Mouse (Mus musculus) hindbrain, embryonic 13.5 days (tissue): ENCODE measurements around the gene Dock6. TPM values are rescaled to one million over a fixed set of nuclear protein-coding genes. Genes with fewer than 3 reads are reported as not detected.
"Not testable (repeated sequence)": the region's sequence is repeated elsewhere in the genome, so short reads cannot be mapped to it uniquely, and the experiment has no call there.

ENCODE experiments used
- ATAC-seq: fragments of 200-750 bp; cut with Nextera tagmentation; 2 replicates; pipeline ENCODE4 v1.8.0; 2017; ENCODE audit warnings: moderate TSS enrichment; ENCODE audit not compliant: low FRiP score
- H3K27ac ChIP-seq: fragments of 300-500 bp; sonication (generic); 2 replicates; pipeline ENCODE4 v1.5.1; 2015; ENCODE audit warnings: inconsistent platforms, mild to moderate bottlenecking, moderate library complexity
- H3K27me3 ChIP-seq: fragments of 300-500 bp; sonication (generic); 2 replicates; pipeline ENCODE4 v1.6.1; 2015; ENCODE audit warnings: mild to moderate bottlenecking, inconsistent platforms
- H3K36me3 ChIP-seq: fragments of 300-500 bp; sonication (generic); 2 replicates; pipeline ENCODE4 v1.6.1; 2015; ENCODE audit warnings: mild to moderate bottlenecking, inconsistent platforms
- H3K4me1 ChIP-seq: fragments of 300-500 bp; sonication (generic); replicated peaks from 2 replicates; pipeline ENCODE4 v1.6.1; 2015; ENCODE audit warnings: inconsistent platforms
- H3K4me2 ChIP-seq: fragments of 300-500 bp; sonication (generic); 2 replicates; pipeline ENCODE4 v1.6.1; 2015; ENCODE audit warnings: inconsistent platforms, mild to moderate bottlenecking, moderate library complexity
- H3K4me3 ChIP-seq: fragments of 300-500 bp; sonication (generic); 2 replicates; pipeline ENCODE4 v1.5.1; 2015; ENCODE audit warnings: mild to moderate bottlenecking, inconsistent platforms
- H3K9ac ChIP-seq: fragments of 300-500 bp; sonication (generic); 2 replicates; pipeline ENCODE4 v1.6.1; 2015; ENCODE audit warnings: mild to moderate bottlenecking, inconsistent platforms
- H3K9me3 ChIP-seq: fragments of 300-500 bp; sonication (generic); 2 replicates; pipeline ENCODE4 v1.6.1; 2016; ENCODE audit warnings: inconsistent platforms
- WGBS: fragments of 180-500 bp; shearing (Covaris S2); methylation state at CpG from one replicate; pipeline ENCODE4 v1.1.7; 2015; 5-methylcytosine and 5-hydroxymethylcytosine counted together
- polyA plus RNA-seq: library from polyadenylated mRNA; unstranded; fragments of >200 nt; fragmentation: Nextera tagmentation; extraction: Ambion mirVana; gene quantifications from 2 replicates; pipeline ENCODE4 v1.2.1, GENCODE M21; 2015

Dock6 gene
- polyA plus RNA-seq, 1 experiment from 2014 or later = 17.2 TPM

DNA sequence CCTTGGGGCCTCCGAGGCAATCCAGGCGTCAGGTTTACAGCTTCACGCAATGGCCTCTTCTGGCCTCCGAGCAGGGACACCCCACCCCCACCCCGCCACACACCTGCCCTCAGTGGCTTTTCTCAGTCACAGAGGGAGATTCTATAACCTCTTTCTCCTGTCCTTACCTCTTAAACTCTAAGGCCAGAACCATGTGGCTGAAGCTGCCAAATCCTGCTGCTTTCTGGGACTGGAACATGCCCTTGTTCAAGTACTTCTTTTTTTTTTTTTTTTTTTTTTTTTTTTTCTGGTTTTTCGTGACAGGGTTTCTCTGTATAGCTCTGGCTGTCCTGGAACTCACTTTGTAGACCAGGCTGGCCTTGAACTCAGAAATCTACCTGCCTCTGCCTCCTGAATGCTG is 7.9 kb upstream of the Dock6 start:
- H3K27me3 ChIP-seq, H3K36me3 ChIP-seq, H3K4me1 ChIP-seq, H3K9ac ChIP-seq, H3K4me2 ChIP-seq, H3K27ac ChIP-seq, ATAC-seq, H3K9me3 ChIP-seq, H3K4me3 ChIP-seq: not testable (repeated sequence)
- WGBS = 70% methylated on average over 5 of the region's 6 CpGs

- no peak overlapping the region for H3K4me2 ChIP-seq
- H3K36me3 ChIP-seq = no peaks in the 10 kb centered on the region
- H3K27me3 ChIP-seq = no peaks in the 10 kb centered on the region
- peaks cover 5% of the 10 kb centered on the region; the same call in 1 of the 2 replicates for H3K9me3 ChIP-seq
- no peak overlapping the region for H3K9ac ChIP-seq
- 95% methylated on average over 3 of the region's 3 CpGs for WGBS
- no peaks in the 10 kb centered on the region for H3K4me1 ChIP-seq
- no peak overlapping the region for H3K4me3 ChIP-seq
- no peak overlapping the region for H3K27ac ChIP-seq
- no peak for ATAC-seq
Observed at GRCm38 (mm10) chr9:21859606-21860005, 7.2 kb upstream of the Dock6 start.

DNA sequence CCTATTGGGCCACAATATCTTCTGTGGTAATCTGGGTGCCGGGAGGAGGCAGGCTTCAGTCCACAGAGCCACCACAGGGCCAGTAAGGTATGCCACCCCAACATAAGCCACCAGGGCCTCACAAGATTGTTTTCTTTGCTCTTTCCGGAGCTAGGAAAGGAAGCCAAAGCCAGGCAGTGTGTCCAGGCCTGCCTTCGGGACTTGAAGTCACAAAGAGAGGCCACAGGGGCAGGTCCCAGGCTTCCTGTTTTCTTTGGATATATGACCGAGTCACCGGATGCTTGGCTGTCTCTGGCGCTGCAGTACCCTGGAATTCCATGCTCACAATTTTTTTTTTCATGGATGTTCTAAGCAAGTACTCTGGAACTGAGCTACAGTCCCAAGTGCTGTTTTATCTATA is 5.6 kb upstream of the Dock6 start:
- H3K4me1 ChIP-seq = peaks cover 1% of the 10 kb centered on the region; the same call in 1 of the 2 replicates
- H3K4me3 ChIP-seq = no peak overlapping the region
- 61% methylated on average over 6 of the region's 6 CpGs for WGBS
- no peak overlapping the region for H3K9ac ChIP-seq
- H3K4me2 ChIP-seq = no peak overlapping the region
- no peaks in the 10 kb centered on the region for H3K36me3 ChIP-seq
- H3K27ac ChIP-seq = no peak overlapping the region
- H3K9me3 ChIP-seq = peaks cover 5% of the 10 kb centered on the region; the same call in 1 of the 2 replicates
- H3K27me3 ChIP-seq = peaks cover 5% of the 10 kb centered on the region; the same call in 1 of the 2 replicates
- ATAC-seq = no peak

GRCm38 (mm10) chr9:21857501-21857900 is 5.1 kb upstream of the Dock6 start:
- peaks cover 7% of the 10 kb centered on the region for H3K4me1 ChIP-seq
- 75% methylated on average over 2 of the region's 2 CpGs for WGBS

DNA sequence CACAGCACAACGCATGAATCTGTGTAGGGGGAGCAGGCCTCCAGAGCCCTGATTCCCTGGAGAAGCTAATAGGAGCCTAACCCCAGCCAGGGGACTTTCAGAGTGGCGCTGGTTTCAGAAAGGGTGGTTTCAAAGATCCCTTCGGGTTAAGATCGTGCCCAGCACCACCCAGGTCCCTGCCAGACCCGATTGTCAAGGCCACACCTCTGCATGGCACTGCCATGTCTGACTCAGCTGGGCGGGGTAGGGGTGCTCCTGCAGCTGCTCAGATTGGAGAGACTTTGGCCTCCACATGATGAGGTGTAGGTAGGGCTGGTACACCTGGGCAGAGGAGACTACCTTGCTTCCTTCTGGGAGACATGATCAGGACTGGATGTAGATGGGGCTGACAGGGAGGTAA is 2.5 kb upstream of the Dock6 start:
- ATAC-seq = no peak
- Histone ChIP-seq H3K36me3 (no peaks in the 10 kb centered on the region), H3K4me3 (no peak overlapping the region), H3K27ac (no peak overlapping the region), H3K4me1 (peaks cover 12% of the 10 kb centered on the region), H3K9me3 (no peaks in the 10 kb centered on the region), H3K27me3 (peaks cover 8% of the 10 kb centered on the region; the same call in 1 of the 2 replicates), H3K4me2 (no peak overlapping the region), H3K9ac (no peak overlapping the region)
- 92% methylated on average over 6 of the region's 6 CpGs for whole genome bisulfite sequencing

More at GRCm38 (mm10) chr9:21857501-21857900, 5.1 kb upstream of the Dock6 start:
- Histone ChIP-seq H3K27ac (no peak overlapping the region), H3K4me2 (no peak overlapping the region), H3K36me3 (no peaks in the 10 kb centered on the region), H3K4me3 (no peak overlapping the region), H3K9me3 (peaks cover 5% of the 10 kb centered on the region; the same call in 1 of the 2 replicates), H3K9ac (no peak overlapping the region), H3K27me3 (peaks cover 5% of the 10 kb centered on the region; the same call in 1 of the 2 replicates)
- ATAC-seq = no peak

DNA sequence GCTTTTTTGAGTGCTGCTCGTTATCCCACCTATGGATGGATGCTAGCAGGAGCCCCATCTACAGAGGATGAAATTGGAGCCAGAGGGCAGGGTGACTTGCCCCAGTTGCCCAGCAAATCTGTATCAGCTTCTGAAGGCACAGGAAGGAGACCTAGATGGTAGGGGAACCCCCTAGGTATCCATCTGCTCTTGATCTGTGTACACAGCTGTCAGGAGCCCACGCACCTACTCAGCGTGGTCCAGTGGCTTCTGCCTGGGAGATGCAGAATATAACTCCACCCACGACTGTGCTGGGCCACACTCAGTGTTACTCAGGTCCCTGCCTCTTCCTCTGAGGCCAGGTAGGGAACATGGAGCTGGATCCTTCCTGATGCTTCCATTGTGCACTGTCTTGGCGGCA is 1.5 kb upstream of the Dock6 start:
- H3K36me3 ChIP-seq = no peaks in the 10 kb centered on the region
- no peak overlapping the region for H3K4me3 ChIP-seq
- peaks cover 12% of the 10 kb centered on the region for H3K4me1 ChIP-seq
- H3K9me3 ChIP-seq = no peaks in the 10 kb centered on the region
- peaks cover 8% of the 10 kb centered on the region; the same call in 1 of the 2 replicates for H3K27me3 ChIP-seq
- H3K9ac ChIP-seq = no peak overlapping the region
- ATAC-seq = no peak
- 77% methylated on average over 5 of the region's 5 CpGs for WGBS
- H3K27ac ChIP-seq = no peak overlapping the region
- no peak overlapping the region for H3K4me2 ChIP-seq

DNA sequence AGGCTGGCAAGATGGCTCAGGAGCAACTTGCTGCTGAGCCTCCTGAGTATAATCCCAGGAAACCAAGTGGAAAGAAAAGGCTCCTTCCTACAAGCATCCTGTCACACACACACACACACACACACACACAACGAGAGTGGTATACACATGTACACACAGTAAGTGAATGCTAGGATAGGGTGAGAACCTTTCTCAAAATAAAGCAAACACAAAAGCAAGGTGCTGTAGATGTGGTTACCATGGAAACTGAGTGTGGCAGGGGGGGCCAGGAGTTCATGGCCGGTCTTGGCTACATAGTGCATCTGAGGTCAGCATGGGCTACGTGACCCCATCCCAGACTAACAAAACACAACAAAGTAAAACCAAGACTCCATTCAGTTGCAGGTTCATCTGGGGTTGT is 1.4 kb downstream of the Dock6 start:
- WGBS = 80% methylated on average over 3 of the region's 3 CpGs
- no peak overlapping the region for H3K27ac ChIP-seq

GRCm38 (mm10) chr9:21849691-21850677 is 2.5 kb downstream of the Dock6 start:
- Histone ChIP-seq H3K4me2 (no peak overlapping the region), H3K4me3 (no peak overlapping the region), H3K27me3 (peaks cover 8% of the 10 kb centered on the region; the same call in 1 of the 2 replicates), H3K36me3 (no peaks in the 10 kb centered on the region), H3K9ac (no peak overlapping the region), H3K4me1 (peaks cover 32% of the 10 kb centered on the region), H3K9me3 (no peaks in the 10 kb centered on the region), H3K27ac (no peak overlapping the region; the same call in 1 of the 2 replicates)
- WGBS = 66% methylated on average over 7 of the region's 7 CpGs
- ATAC-seq = no peak

More for the DNA sequence above, 1.4 kb downstream of the Dock6 start:
- ATAC-seq = no peak
- no peaks in the 10 kb centered on the region for H3K9me3 ChIP-seq
- H3K4me3 ChIP-seq = peak overlapping the region; percentile 49; the same call in 1 of the 2 replicates
- no peak overlapping the region for H3K9ac ChIP-seq
- peaks cover 8% of the 10 kb centered on the region; the same call in 1 of the 2 replicates for H3K27me3 ChIP-seq
- no peaks in the 10 kb centered on the region for H3K36me3 ChIP-seq
- H3K4me1 ChIP-seq = peaks cover 32% of the 10 kb centered on the region
- H3K4me2 ChIP-seq = peak overlapping the region; percentile 59

GRCm38 (mm10) chr9:21847926-21848325 is 4.5 kb downstream of the Dock6 start:
- 30% methylated on average over 10 of the region's 10 CpGs for WGBS
- Histone ChIP-seq H3K27ac (peak overlapping the region; percentile 52), H3K27me3 (0 out of 2 replicates have a peak, but pooled peaks cover 3% of the 10 kb centered on the region), H3K36me3 (no peaks in the 10 kb centered on the region), H3K4me1 (peaks cover 30% of the 10 kb centered on the region), H3K4me3 (no peak overlapping the region), H3K4me2 (no peak overlapping the region), H3K9me3 (no peaks in the 10 kb centered on the region), H3K9ac (peak overlapping the region; percentile 35; the same call in 1 of the 2 replicates)
- no peak for ATAC-seq

DNA sequence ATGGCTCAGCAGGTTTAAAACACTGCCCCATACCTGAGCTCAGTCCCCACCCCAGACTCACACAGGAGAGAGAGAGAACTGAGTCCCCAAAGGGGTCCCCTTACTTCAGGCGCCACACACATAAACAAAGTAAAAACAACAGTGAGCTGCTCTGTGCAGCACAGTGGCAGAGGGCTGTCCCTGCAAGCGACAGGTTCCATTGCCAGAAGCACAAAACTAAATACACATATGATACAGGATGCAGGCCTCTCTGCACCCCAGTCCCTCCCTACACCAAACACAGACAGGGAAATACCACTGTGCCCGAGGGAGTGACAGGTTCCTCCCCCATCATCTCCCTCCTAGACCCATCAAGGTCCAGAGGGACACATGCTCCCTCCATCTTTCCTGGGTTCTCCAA is 5.0 kb downstream of the Dock6 start:
- Histone ChIP-seq H3K36me3 (no peaks in the 10 kb centered on the region), H3K4me1 (peaks cover 25% of the 10 kb centered on the region), H3K9me3 (no peaks in the 10 kb centered on the region), H3K4me2 (0 out of 2 replicates have a peak overlapping the region, but pooled peaks have one; percentile 31), H3K9ac (0 out of 2 replicates have a peak overlapping the region, but pooled peaks have one; percentile 35), H3K4me3 (no peak overlapping the region), H3K27ac (peak overlapping the region; percentile 52; the same call in 1 of the 2 replicates), H3K27me3 (0 out of 2 replicates have a peak, but pooled peaks cover 3% of the 10 kb centered on the region)
- WGBS = 29% methylated on average over 3 of the region's 3 CpGs
- no peak for ATAC-seq

GRCm38 (mm10) chr9:21846755-21847341 is 5.6 kb downstream of the Dock6 start:
- no peaks in the 10 kb centered on the region for H3K9me3 ChIP-seq
- peaks cover 20% of the 10 kb centered on the region for H3K4me1 ChIP-seq
- peak overlapping the region; percentile 31 for H3K4me2 ChIP-seq
- H3K27me3 ChIP-seq = no peaks in the 10 kb centered on the region
- peak overlapping the region; percentile 52; the same call in 1 of the 2 replicates for H3K27ac ChIP-seq
- ATAC-seq = no peak
- H3K36me3 ChIP-seq = no peaks in the 10 kb centered on the region
- H3K4me3 ChIP-seq = no peak overlapping the region
- peak overlapping the region; percentile 58; the same call in 1 of the 2 replicates for H3K9ac ChIP-seq
- 19% methylated on average over 11 of the region's 11 CpGs for WGBS
